Mouse (Mus musculus): ENCODE results near the gene Rabif. TPM values are rescaled to one million over a fixed set of nuclear protein-coding genes. Genes with fewer than 3 reads are reported as not detected.

The Rabif gene
- polyA plus RNA-seq, 1 experiment from 2014 or later = 19.8 TPM

- DNase-seq (peak; percentile 40), ATAC-seq (ENCODE audit: low read depth) (no peak)
- H3K27me3 ChIP-seq = no peaks in the 10 kb centered on the region
- no peak overlapping the region for H3K4me3 ChIP-seq (replicated peaks)
- H3K27ac ChIP-seq = peak overlapping the region; percentile 78
- H3K9ac ChIP-seq = no peak overlapping the region
- peaks cover 34% of the 10 kb centered on the region for H3K4me1 ChIP-seq (replicated peaks)
- no peaks in the 10 kb centered on the region for H3K9me3 ChIP-seq (replicated peaks)
- peaks cover 56% of the 10 kb centered on the region for H3K36me3 ChIP-seq
- WGBS (ENCODE audit: insufficient replicate concordance) = 58% methylated on average over 6 of the region's 6 CpGs
- no peak overlapping the region for H3K4me2 ChIP-seq
These were observed 3.3 kb upstream of the Rabif start for GRCm38 (mm10) chr1:134490903-134491801.

DNA sequence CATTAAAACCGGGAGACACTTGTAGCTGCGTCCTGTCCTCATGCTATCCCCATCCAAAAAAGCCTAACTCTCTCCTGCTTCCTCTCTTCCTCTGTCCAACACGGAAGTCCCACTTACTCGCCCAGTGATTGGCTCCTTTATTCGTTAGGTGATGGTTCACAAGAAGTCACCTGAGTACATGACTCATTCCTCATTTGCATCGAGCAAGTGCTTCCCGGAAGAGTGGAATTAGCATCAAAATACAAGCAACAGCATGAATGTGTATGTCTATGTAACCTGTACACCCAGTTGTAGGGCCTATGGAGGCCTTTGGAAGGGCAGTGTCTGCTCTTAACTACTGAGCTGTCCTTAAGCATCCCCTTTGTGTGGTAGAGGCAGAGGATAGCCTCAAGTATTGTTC, 2.2 kb upstream of the Rabif start:
- Histone ChIP-seq H3K9ac (no peak overlapping the region), H3K4me3 (replicated peaks) (no peak overlapping the region), H3K4me1 (replicated peaks) (peaks cover 36% of the 10 kb centered on the region), H3K4me2 (no peak overlapping the region), H3K27ac (peak overlapping the region; percentile 78; the same call in 1 of the 2 replicates), H3K36me3 (peaks cover 47% of the 10 kb centered on the region), H3K27me3 (no peaks in the 10 kb centered on the region), H3K9me3 (replicated peaks) (no peaks in the 10 kb centered on the region)
- DNase-seq (no peak), ATAC-seq (ENCODE audit: low read depth) (no peak)
- 78% methylated on average over 7 of the region's 7 CpGs for WGBS (ENCODE audit: insufficient replicate concordance)

DNA sequence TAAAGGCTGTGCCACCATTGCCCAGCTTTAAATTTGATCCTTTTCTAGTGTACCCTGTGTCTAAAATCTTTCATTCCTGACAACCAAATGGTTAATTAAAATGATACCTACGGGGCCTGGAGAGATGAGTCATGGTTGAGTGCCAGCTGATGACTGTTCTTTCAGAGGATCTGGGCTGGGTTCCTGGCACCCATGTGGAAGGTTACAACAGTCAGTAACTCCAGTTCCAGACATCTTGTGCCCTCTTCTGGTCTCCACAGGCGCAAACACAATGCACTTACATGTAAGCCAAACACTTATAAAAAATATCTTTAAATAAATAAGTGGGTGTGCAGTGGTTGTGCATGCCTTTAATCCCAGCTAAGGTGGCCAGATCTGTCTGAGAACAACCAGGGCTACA, 952 bp upstream of the Rabif start:
- H3K36me3 ChIP-seq = peaks cover 35% of the 10 kb centered on the region
- no peak for DNase-seq
- peak overlapping the region; percentile 92 for H3K27ac ChIP-seq
- H3K9ac ChIP-seq = peak overlapping the region; percentile 82
- no peak for ATAC-seq (ENCODE audit: low read depth)
- peak overlapping the region; percentile 81; the same call in 1 of the 2 replicates for H3K4me3 ChIP-seq (replicated peaks)
- peaks cover 36% of the 10 kb centered on the region for H3K4me1 ChIP-seq (replicated peaks)
- H3K4me2 ChIP-seq = peak overlapping the region; percentile 86
- no peaks in the 10 kb centered on the region for H3K9me3 ChIP-seq (replicated peaks)
- no peaks in the 10 kb centered on the region for H3K27me3 ChIP-seq
- 90% methylated on average over 2 of the region's 2 CpGs for WGBS (ENCODE audit: insufficient replicate concordance)

DNA sequence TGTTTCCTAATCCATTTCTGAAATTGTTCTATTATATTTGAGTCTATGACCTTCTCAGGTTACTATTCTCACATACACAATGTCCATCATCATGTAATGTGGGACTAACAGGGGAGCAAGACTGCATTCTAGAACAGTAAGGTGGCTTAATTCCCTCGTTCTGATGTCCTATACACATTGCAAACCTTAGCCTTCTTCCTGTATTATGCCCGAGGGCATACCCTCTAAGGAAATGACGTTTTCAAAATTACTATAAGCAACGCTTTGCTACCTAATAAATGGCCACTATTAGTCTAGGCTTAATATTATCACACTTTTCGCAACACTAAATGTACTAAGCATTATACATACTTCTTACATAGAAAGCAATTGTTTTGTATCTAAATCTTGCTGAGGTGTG, 492 bp upstream of the Rabif start:
- 17% methylated on average over 5 of the region's 5 CpGs for WGBS (ENCODE audit: insufficient replicate concordance)
- Histone ChIP-seq H3K4me1 (replicated peaks) (peaks cover 39% of the 10 kb centered on the region), H3K27ac (peak overlapping the region; percentile 92), H3K27me3 (no peaks in the 10 kb centered on the region), H3K4me2 (peak overlapping the region; percentile 86), H3K36me3 (peaks cover 35% of the 10 kb centered on the region), H3K9ac (peak overlapping the region; percentile 82), H3K4me3 (replicated peaks) (peak overlapping the region; percentile 81), H3K9me3 (replicated peaks) (no peaks in the 10 kb centered on the region)
- ATAC-seq (ENCODE audit: low read depth) (no peak), DNase-seq (no peak)

GRCm38 (mm10) chr1:134495216-134495539, 730 bp downstream of the Rabif start:
- Histone ChIP-seq H3K27ac (peak overlapping the region; percentile 92), H3K4me1 (replicated peaks) (peaks cover 39% of the 10 kb centered on the region), H3K9ac (peak overlapping the region; percentile 82), H3K9me3 (replicated peaks) (no peaks in the 10 kb centered on the region), H3K4me2 (peak overlapping the region; percentile 86), H3K36me3 (peaks cover 24% of the 10 kb centered on the region), H3K27me3 (no peaks in the 10 kb centered on the region), H3K4me3 (replicated peaks) (peak overlapping the region; percentile 81)
- ATAC-seq (ENCODE audit: low read depth) (no peak), DNase-seq (no peak)
- 19% methylated on average over 5 of the region's 5 CpGs for WGBS (ENCODE audit: insufficient replicate concordance)

DNA sequence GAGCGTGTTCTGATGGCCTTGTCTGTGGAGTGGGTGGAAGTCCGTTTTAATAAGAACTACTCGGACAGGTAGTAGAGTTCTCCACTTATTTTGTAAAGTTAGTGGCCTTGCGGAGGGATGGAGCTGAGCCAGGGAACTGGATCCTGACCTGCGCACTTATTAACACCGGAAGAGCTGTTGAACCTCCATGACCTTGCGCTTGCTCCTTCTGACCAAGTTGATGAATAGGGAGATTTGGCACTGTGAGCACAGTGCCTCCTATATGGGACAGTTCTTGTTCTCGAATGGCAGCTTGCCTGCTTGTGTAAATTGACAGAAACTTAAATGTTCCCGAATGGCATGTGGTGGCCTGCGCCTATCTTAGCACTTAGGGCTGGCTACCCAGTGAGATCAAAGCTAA, 1.5 kb downstream of the Rabif start:
- Histone ChIP-seq H3K4me2 (peak overlapping the region; percentile 86), H3K27ac (peak overlapping the region; percentile 92; the same call in 1 of the 2 replicates), H3K4me1 (replicated peaks) (peaks cover 33% of the 10 kb centered on the region), H3K4me3 (replicated peaks) (peak overlapping the region; percentile 81), H3K27me3 (no peaks in the 10 kb centered on the region), H3K9ac (peak overlapping the region; percentile 82), H3K36me3 (peaks cover 19% of the 10 kb centered on the region), H3K9me3 (replicated peaks) (no peaks in the 10 kb centered on the region)
- 87% methylated on average over 10 of the region's 10 CpGs for WGBS (ENCODE audit: insufficient replicate concordance)
- DNase-seq (no peak), ATAC-seq (ENCODE audit: low read depth) (no peak)

DNA sequence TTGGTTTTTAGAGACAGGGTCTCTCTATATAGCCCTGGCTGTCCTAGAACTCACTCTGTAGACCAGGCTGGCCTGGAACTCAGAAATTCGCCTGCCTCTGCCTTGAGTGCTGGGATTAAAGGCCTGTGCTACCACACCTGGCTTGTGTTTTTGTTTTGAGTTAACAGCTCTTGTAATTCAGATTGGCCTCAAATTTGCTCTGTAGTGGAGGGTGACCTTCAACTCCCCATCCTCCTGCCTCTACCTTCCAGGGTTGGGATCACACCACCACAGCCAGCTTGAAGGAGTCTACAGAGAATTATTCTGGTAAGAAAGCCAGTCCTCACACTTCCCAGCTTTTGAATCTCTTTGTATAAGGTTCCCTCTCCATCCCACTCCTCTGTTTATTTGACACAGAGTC, 6.5 kb downstream of the Rabif start:
- DNase-seq (no peak), ATAC-seq (ENCODE audit: low read depth) (no peak)
- Histone ChIP-seq H3K27me3 (no peaks in the 10 kb centered on the region), H3K4me1 (replicated peaks) (peaks cover 10% of the 10 kb centered on the region), H3K36me3 (peaks cover 41% of the 10 kb centered on the region), H3K9ac (no peak overlapping the region), H3K9me3 (replicated peaks) (no peaks in the 10 kb centered on the region), H3K4me2 (no peak overlapping the region), H3K27ac (no peak overlapping the region), H3K4me3 (replicated peaks) (no peak overlapping the region)
- WGBS (ENCODE audit: insufficient replicate concordance) = 77% methylated on average over 1 of the region's 1 CpGs

DNA sequence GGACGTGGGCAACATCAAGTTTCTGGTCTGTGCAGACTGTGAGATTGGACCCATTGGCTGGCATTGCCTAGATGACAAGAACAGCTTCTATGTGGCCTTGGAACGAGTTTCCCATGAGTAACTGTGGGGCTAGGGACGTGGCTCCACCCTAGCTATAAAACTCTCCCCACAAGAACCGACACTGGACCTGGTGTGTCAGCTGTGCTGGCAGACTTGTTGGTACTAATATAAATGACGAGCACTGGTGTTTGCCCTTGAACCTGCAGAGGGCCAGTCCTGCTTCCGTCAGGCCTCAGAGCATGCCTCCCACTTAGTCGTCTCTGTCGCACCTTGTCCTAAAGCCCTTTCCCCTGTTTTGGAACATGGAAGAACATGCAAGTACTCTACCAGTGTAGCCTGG, 11.8 kb downstream of the Rabif start:
- Histone ChIP-seq H3K4me3 (replicated peaks) (no peak overlapping the region), H3K4me1 (replicated peaks) (peaks cover 6% of the 10 kb centered on the region), H3K36me3 (peaks cover 58% of the 10 kb centered on the region), H3K9ac (no peak overlapping the region), H3K27ac (no peak overlapping the region), H3K4me2 (no peak overlapping the region), H3K9me3 (replicated peaks) (no peaks in the 10 kb centered on the region), H3K27me3 (no peaks in the 10 kb centered on the region)
- 84% methylated on average over 8 of the region's 8 CpGs for WGBS (ENCODE audit: insufficient replicate concordance)
- DNase-seq = no peak
- no peak for ATAC-seq (ENCODE audit: low read depth)

DNA sequence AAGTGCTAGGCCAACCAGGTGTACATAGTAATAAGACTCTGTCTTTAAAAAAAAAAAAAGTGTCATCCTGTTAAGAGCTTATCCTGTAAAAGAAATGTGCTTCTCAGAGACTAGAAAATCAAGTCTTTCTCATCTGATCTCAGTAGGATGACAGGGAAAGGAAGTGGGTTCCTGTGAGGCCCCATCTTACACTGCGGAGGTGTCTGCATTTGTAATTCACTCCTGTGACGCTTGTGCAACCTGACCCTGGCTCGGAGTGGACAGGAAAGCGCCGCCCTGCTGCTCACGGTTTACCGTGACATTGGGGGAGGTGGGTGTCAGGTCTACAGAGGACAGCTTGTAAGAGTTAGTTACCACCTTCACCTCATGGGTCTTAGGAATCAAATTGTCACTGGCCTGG, 15.6 kb downstream of the Rabif start:
- 18% methylated on average over 7 of the region's 7 CpGs for WGBS (ENCODE audit: insufficient replicate concordance)
- Histone ChIP-seq H3K27me3 (peaks cover 37% of the 10 kb centered on the region), H3K4me1 (replicated peaks) (peaks cover 21% of the 10 kb centered on the region), H3K36me3 (peaks cover 38% of the 10 kb centered on the region), H3K4me3 (replicated peaks) (no peak overlapping the region), H3K9ac (no peak overlapping the region; the same call in 1 of the 2 replicates), H3K27ac (no peak overlapping the region; the same call in 1 of the 2 replicates), H3K4me2 (no peak overlapping the region), H3K9me3 (replicated peaks) (no peaks in the 10 kb centered on the region)
- ATAC-seq (ENCODE audit: low read depth) (no peak), DNase-seq (no peak)

DNA sequence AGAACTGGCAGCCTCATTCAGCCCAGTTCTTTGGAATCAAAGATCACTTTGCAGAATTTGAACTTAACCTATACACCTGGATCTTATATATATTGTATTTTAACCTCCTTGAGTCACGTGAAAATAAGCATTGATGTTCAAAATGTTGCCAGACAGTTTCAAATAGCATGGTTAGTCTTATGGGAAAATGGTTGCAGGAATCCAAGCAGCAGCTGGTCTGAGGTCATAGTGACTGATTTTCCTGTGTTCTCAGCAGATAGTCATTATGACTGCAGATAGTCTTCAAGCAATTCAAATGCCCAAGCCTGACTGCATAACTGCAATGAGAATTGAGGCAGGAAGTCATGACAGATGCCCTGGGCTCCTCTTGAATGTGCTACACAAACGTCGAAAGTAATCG, 17.7 kb downstream of the Rabif start:
- Histone ChIP-seq H3K36me3 (peaks cover 16% of the 10 kb centered on the region), H3K27me3 (peaks cover 49% of the 10 kb centered on the region), H3K4me1 (replicated peaks) (peaks cover 21% of the 10 kb centered on the region), H3K9me3 (replicated peaks) (no peaks in the 10 kb centered on the region), H3K9ac (no peak overlapping the region), H3K4me2 (no peak overlapping the region), H3K4me3 (replicated peaks) (no peak overlapping the region), H3K27ac (no peak overlapping the region)
- no peak for DNase-seq
- no peak for ATAC-seq (ENCODE audit: low read depth)
- WGBS (ENCODE audit: insufficient replicate concordance) = 43% methylated on average over 4 of the region's 4 CpGs

DNA sequence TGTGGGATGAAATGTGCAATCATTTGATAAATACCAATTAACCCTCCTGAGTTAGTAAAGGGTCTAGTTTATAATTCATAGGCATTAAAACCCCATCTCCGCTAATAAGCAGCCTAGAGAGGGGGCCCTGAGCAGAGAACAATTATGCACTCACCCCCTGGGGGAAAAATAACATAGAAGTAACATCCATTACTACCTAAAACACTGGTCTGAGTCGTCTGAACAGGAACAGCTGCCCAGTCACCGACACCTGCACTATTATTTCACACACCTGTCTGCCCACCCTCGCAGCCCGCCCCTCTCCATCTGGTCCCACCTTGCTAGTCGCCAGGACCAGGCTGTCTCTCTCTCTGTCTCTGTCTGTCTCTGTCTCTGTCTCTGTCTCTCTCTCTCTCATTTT, 18.1 kb downstream of the Rabif start:
- H3K9me3 ChIP-seq (replicated peaks) = no peaks in the 10 kb centered on the region
- H3K9ac ChIP-seq = no peak overlapping the region
- peaks cover 12% of the 10 kb centered on the region for H3K36me3 ChIP-seq
- ATAC-seq (ENCODE audit: low read depth) (no peak), DNase-seq (no peak)
- H3K27ac ChIP-seq = no peak overlapping the region
- 57% methylated on average over 6 of the region's 6 CpGs for WGBS (ENCODE audit: insufficient replicate concordance)
- no peak overlapping the region for H3K4me3 ChIP-seq (replicated peaks)
- peak overlapping the region; percentile 76; the same call in 1 of the 2 replicates for H3K4me2 ChIP-seq
- peaks cover 21% of the 10 kb centered on the region for H3K4me1 ChIP-seq (replicated peaks)
- peaks cover 49% of the 10 kb centered on the region for H3K27me3 ChIP-seq

All from liver, embryonic 13.5 days (tissue).